ENCODE assay signal across 8 mouse cellular contexts in genomic region chr1:40797348-40797747, GRCm38 (mm10). TPM values are rescaled to one million over a fixed set of nuclear protein-coding genes. Genes with fewer than 3 reads are reported as not detected.
A peak's percentile ranks its signal among the peaks of the same experiment; 100 is the strongest.
DNase-seq lines count a peak whose midpoint lies in the region; ATAC-seq and TF ChIP-seq lines count a peak whose summit lies in the region.

No protein-coding gene starts in this region.

- H3K9ac ChIP-seq in hindbrain, embryonic 14.5 days, result no peak overlapping the region

- no peak for TF ChIP-seq POLR2A in bone marrow, adult 2 months (IDR thresholded peaks at IDR 0.05; ENCODE audit: borderline replicate concordance, control insufficient read depth, low read depth, low read length)
- TF ChIP-seq POLR2A in embryonic fibroblast, embryonic 13.5 days (IDR thresholded peaks at IDR 0.05; ENCODE audit: low read depth, low read length), result no peak

- no peaks in the 10 kb centered on the region for H3K4me1 ChIP-seq in bone marrow, adult 2 months (ENCODE audit: control insufficient read depth, insufficient read depth, low read length)
- no peaks in the 10 kb centered on the region for H3K4me1 ChIP-seq in embryonic fibroblast, embryonic 13.5 days (ENCODE audit: control insufficient read depth, insufficient read depth, low read length)
- H3K4me1 ChIP-seq in hindbrain, embryonic 14.5 days (replicated peaks; ENCODE audit: control insufficient read depth, insufficient read depth, low read length), result no peaks in the 10 kb centered on the region

- intact Hi-C loops in left cerebral cortex, adult 2 months (cut with DNase I), result no loop called here

- H3K27ac ChIP-seq in bone marrow, adult 2 months (ENCODE audit: control insufficient read depth, insufficient read depth, low read depth, low read length, poor library complexity), result no peak overlapping the region
- H3K27ac ChIP-seq in embryonic fibroblast, embryonic 13.5 days (ENCODE audit: insufficient read depth, low read length), result no peak overlapping the region
- H3K27ac ChIP-seq in hindbrain, embryonic 14.5 days, result no peak overlapping the region
- no peak overlapping the region for H3K27ac ChIP-seq in left cerebral cortex, adult 2 months

- no peaks in the 10 kb centered on the region for H3K36me3 ChIP-seq in hindbrain, embryonic 14.5 days (replicated peaks; ENCODE audit: control insufficient read depth, insufficient read depth)

- H3K4me2 ChIP-seq in hindbrain, embryonic 14.5 days (replicated peaks), result no peak overlapping the region

- 18% methylated on average over 5 of the region's 5 CpGs for WGBS in bone marrow, adult 2 months
- 15% methylated on average over 5 of the region's 5 CpGs for WGBS in hindbrain, embryonic 14.5 days

- no peaks in the 10 kb centered on the region for H3K27me3 ChIP-seq in hindbrain, embryonic 14.5 days (ENCODE audit: control insufficient read depth, insufficient read depth, low read length)

- H3K9me3 ChIP-seq in hindbrain, embryonic 14.5 days (ENCODE audit: control insufficient read depth, low read length), result no peaks in the 10 kb centered on the region

- peak; percentile 17 for DNase-seq in ovary, adult 18-20 months (ENCODE audit: low spot score)
- no peak for DNase-seq in ovary, postnatal 10 days (ENCODE audit: low spot score)
- DNase-seq in hindbrain, embryonic 14.5 days (ENCODE audit: low spot score), result peak; percentile 79
- DNase-seq in left cerebral cortex, adult 2 months (ENCODE audit: extremely low spot score in 1 of 2, low spot score in 2 of 2), result peak; percentile 48 to 53
- DNase-seq in testis, postnatal 14 days (ENCODE audit: low spot score), result peak; percentile 41

- peak; percentile 55; the same call in 1 of the 2 replicates for ATAC-seq in hindbrain, embryonic 14.5 days (ENCODE audit: low FRiP score)
- peak; percentile 61 for ATAC-seq in monocyte, adult 5-6 weeks (replicated peaks; ENCODE audit: insufficient number of reproducible peaks, low FRiP score, low TSS enrichment, poor library complexity, severe bottlenecking)

- peak; percentile 59 for TF ChIP-seq CTCF in bone marrow, adult 2 months (IDR thresholded peaks at IDR 0.05; ENCODE audit: control insufficient read depth, insufficient read depth, low read length)
- TF ChIP-seq CTCF in embryonic fibroblast, embryonic 13.5 days (IDR thresholded peaks at IDR 0.05; ENCODE audit: borderline replicate concordance, insufficient read depth, low read length), result peak; percentile 45; the same call in 1 of the 2 replicates
- peak; percentile 79 for TF ChIP-seq CTCF in left cerebral cortex, adult 2 months (IDR thresholded peaks at IDR 0.05)

- H3K4me3 ChIP-seq in bone marrow, adult 2 months (replicated peaks; ENCODE audit: control insufficient read depth, low read depth, low read length), result no peak overlapping the region
- no peak overlapping the region for H3K4me3 ChIP-seq in embryonic fibroblast, embryonic 13.5 days (ENCODE audit: insufficient read depth, low read length)
- H3K4me3 ChIP-seq in hindbrain, embryonic 14.5 days (replicated peaks; ENCODE audit: low read length), result no peak overlapping the region
- H3K4me3 ChIP-seq in left cerebral cortex, adult 2 months, result no peak overlapping the region

RNA-seq across cellular contexts. Expression of gene Mfsd9, which starts 6.9 kb away (rescaled TPM):
- polyA plus RNA-seq in bone marrow, adult 2 months (2011; ENCODE audit: insufficient read depth, insufficient read length, low replicate concordance, missing spikeins), result 0.40 TPM in 1 of 2 replicates, not detected in the other
- polyA plus RNA-seq in embryonic fibroblast, embryonic 13.5 days (2011; ENCODE audit: insufficient read length, low read depth, missing spikeins), result 2.9 and 3.6 TPM in 2 replicates
- 8.6 and 9.8 TPM in 2 replicates for polyA plus RNA-seq in hindbrain, embryonic 14.5 days (2014; fragmentation: Nextera tagmentation; extraction: Ambion mirVana)
- 1 to 10 TPM; 4.0 to 4.5 TPM for total RNA-seq in left cerebral cortex, adult 2 months (2021)
- 0.75 to 3.6 TPM (median 0.76 TPM) in 3 replicates for total RNA-seq in monocyte, adult 5-6 weeks (2017)

RNA-seq across cellular contexts. Expression of gene Tmem182, which starts 8.1 kb away (rescaled TPM):
- polyA plus RNA-seq in bone marrow, adult 2 months (2011; ENCODE audit: insufficient read depth, insufficient read length, low replicate concordance, missing spikeins), result not detected in 2 replicates
- not detected in 2 replicates for polyA plus RNA-seq in embryonic fibroblast, embryonic 13.5 days (2011; ENCODE audit: insufficient read length, low read depth, missing spikeins)
- polyA plus RNA-seq in hindbrain, embryonic 14.5 days (2014; fragmentation: Nextera tagmentation; extraction: Ambion mirVana), result 0.09 TPM in 1 of 2 replicates, not detected in the other
- total RNA-seq in left cerebral cortex, adult 2 months (2021), result under 1 TPM; 0.11 to 0.21 TPM
- not detected in 3 replicates for total RNA-seq in monocyte, adult 5-6 weeks (2017)
